Mouse (Mus musculus) brain, embryonic 18.5 days (tissue): ENCODE measurements around the gene Olfr1099.

Experiments
- DNase-seq: peaks from one replicate; pipeline ENCODE4 v3.0.0-alpha.2; 2012; ENCODE audit warnings: low read depth, low spot score

Gene Olfr1099

GRCm38 (mm10) chr2:86960593-86960992 is at the start of gene Olfr1099:
TSS of gene Olfr1099 (minus strand) at chr2:86960693.
- no peak for DNase-seq

DNA sequence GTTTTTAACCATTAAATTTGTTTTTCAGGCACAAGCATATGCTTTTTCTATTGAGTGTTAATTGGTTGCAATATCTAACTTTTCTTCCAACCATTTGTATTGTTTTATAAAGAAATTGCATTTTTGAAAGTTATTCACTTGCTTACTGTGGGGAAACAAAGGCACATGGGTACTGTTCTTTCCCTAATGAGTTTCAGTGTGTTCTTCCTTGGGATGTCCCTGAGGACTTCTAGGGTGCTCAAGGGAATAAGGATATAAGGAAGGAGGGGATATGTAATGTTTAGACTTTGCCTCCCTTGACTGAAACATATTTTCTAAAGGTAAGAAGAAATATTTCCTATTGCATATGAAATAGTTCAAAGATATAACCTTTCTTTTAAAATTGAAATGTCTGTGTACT is 37.6 kb upstream of the Olfr1099 start, which contains the start of gene Olfr1102:
Gene Olfr1102 (plus strand): TSS at position 301 of the 400 bp plus-strand sequence.
- DNase-seq = no peak

- no peak for DNase-seq
Measured at GRCm38 (mm10) chr2:86991121-86991520, 30.6 kb upstream of the Olfr1099 start, which contains the start of gene Olfr1101. TSS of gene Olfr1101 (minus strand) at chr2:86991221.

DNA sequence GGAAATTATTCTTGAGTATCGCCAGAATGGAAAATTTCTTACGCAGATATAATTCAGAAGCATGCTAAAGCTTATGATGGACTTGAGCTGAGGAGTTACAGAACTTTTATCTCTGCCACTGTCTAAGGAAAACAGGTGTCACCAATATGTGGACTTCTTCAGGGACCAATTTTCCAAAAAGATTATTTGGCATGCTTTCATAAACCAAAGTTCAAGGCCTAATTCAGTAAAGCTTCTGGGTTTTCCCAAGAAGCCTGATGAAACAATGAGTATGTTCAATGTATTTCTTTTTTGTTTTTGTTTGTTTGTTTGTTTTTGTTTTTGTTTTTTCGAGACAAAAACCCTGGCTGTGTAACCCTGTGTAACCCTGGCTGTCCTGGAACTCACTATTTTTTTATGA is 19.4 kb upstream of the Olfr1099 start, which contains the start of gene Olfr1100:
Gene Olfr1100 (minus strand): TSS at position 101 of the 400 bp plus-strand sequence.
- DNase-seq = no peak

DNA sequence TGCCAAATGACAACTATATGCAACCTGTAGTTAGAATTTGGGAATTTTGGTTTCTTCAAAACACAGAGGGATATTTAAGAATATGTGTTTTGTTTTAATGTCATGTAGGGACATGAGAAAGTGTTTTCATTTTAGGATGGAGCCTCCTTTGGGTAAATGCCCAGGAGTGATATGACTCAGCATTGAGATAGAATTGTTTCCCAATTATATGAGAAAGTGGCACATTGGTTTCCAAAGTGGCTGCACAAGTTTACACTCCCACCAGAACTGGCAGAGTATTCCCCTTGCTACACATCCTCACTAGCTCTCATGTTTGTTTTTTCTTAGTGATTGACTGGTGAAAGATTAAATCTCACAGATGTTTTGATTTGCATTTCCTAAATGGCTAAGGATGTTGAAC is 33.9 kb downstream of the Olfr1099 start:
- no peak for DNase-seq

DNA sequence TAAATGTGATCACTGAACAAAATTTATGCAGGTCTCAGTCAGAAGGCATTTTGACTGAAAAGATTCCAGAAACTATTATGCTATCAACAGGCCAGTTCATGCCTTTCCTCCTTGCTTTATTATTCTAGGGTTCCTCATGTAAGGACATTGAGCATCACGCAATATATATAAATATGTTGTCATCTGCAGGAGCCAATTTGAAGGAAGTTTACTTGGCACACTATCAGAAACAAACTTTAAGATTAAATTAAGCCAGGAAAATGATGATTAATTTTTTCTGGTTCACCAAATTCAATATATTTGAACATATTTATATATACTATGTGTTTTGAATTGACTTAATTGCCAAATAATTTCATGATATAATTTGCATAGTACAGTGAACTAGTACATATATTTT is 36.0 kb downstream of the Olfr1099 start, which contains the start of gene Olfr1098:
Gene Olfr1098 (minus strand): TSS at position 101 of the 400 bp plus-strand sequence.
- DNase-seq = no peak

DNA sequence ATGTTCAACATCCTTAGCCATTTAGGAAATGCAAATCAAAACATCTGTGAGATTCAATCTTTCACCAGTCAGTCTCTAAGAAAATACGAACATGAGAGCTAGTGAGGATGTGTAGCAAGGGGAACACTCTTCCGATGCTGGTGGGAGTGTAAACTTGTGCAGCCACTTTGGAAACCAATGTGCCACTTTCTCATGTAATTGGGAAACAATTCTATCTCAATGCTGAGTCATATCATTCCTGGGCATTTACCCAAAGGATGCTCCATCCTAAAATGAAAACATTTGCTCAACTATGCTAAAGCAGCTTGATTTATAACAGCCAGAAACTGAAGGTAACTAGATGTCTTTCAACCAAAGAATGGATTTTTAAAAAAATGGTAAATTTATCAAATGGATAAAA is 54.8 kb downstream of the Olfr1099 start:
- DNase-seq = no peak
